Mouse (Mus musculus): Measurements from ENCODE around the gene Gm19668. TPM values are rescaled to one million over a fixed set of nuclear protein-coding genes. Genes with fewer than 3 reads are reported as not detected.
"Not testable (repeated sequence)": the region's sequence is repeated elsewhere in the genome, so short reads cannot be mapped to it uniquely, and the experiment has no call there.

The Gm19668 gene
- polyA plus RNA-seq, 1 experiment from 2014 or later = not detected

DNA sequence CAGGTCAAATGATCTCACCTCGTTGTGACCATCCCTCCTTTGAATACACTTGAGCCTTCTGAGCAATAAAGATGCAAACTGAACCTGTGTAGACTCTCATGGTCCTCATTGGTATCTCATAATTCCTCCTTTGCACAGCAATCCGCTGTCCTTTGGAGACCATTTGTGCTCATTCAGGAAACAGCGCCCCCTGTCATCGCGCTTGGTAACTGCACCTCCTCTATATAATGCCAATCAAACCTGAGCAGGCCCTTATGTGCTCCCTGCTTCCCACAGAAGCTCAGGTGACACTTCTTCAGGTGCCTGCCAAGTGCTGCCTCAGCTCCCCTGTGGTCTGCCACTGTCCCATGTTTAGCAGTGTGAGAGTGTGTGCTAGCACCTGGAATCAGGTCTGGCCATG lies 16.6 kb upstream of the Gm19668 start:
- ATAC-seq (replicated peaks; ENCODE audit: extremely low read depth, insufficient read depth, low FRiP score) = no peak

DNA sequence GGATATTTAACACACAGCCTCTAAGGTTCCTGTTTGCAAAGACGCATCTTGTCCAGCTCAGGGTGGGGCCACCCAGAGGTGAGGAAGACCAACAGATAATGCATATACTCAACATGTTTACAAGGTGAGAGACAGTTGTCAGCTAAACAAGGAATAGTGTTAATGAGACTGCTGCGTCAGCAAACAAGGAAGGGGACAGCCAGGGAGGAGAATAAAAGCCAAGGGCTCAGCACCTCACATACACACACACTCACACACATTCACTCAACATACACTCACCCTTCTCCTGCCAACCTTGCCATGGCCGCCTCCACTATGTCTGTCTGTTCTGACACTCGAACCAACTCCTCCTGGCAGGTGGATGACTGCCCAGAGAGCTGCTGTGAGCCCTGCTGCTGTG lies 15.4 kb upstream of the Gm19668 start, which contains the start of gene Gm2696:
Gene Gm2696, plus strand, starts transcription at position 301 of the 400 bp plus-strand sequence.
- Histone ChIP-seq H3K27me3 (ENCODE audit: control insufficient read depth, insufficient read depth, low read length) (no peaks in the 10 kb centered on the region), H3K9ac (ENCODE audit: low read length) (no peak within 1 kb of the TSS), H3K9me3 (replicated peaks; ENCODE audit: control insufficient read depth, low read length) (peaks cover 5% of the 10 kb centered on the region), H3K4me2 (ENCODE audit: low read depth, low read length) (no peak within 1 kb of the TSS), H3K36me3 (ENCODE audit: control insufficient read depth, insufficient read depth) (no peaks in the 10 kb centered on the region), H3K27ac (ENCODE audit: low read length) (no peak within 1 kb of the TSS), H3K4me3 (ENCODE audit: low read length) (no peak within 1 kb of the TSS), H3K4me1 (ENCODE audit: control insufficient read depth, insufficient read depth, low read length) (no peaks in the 10 kb centered on the region)
- 44% methylated on average over 4 of the region's 4 CpGs for WGBS
- no peak for ATAC-seq (replicated peaks; ENCODE audit: extremely low read depth, insufficient read depth, low FRiP score)

More for the DNA sequence above, 16.6 kb upstream of the Gm19668 start:
- no peak overlapping the region for H3K4me2 ChIP-seq (ENCODE audit: low read depth, low read length)
- no peaks in the 10 kb centered on the region; the same call in 1 of the 2 replicates for H3K9me3 ChIP-seq (replicated peaks; ENCODE audit: control insufficient read depth, low read length)
- WGBS = 25% methylated on average over 5 of the region's 5 CpGs
- H3K4me1 ChIP-seq (ENCODE audit: control insufficient read depth, insufficient read depth, low read length) = no peaks in the 10 kb centered on the region
- no peak overlapping the region for H3K4me3 ChIP-seq (ENCODE audit: low read length)
- H3K36me3 ChIP-seq (ENCODE audit: control insufficient read depth, insufficient read depth) = no peaks in the 10 kb centered on the region
- no peak overlapping the region for H3K9ac ChIP-seq (ENCODE audit: low read length)
- no peaks in the 10 kb centered on the region for H3K27me3 ChIP-seq (ENCODE audit: control insufficient read depth, insufficient read depth, low read length)
- H3K27ac ChIP-seq (ENCODE audit: low read length) = no peak overlapping the region

DNA sequence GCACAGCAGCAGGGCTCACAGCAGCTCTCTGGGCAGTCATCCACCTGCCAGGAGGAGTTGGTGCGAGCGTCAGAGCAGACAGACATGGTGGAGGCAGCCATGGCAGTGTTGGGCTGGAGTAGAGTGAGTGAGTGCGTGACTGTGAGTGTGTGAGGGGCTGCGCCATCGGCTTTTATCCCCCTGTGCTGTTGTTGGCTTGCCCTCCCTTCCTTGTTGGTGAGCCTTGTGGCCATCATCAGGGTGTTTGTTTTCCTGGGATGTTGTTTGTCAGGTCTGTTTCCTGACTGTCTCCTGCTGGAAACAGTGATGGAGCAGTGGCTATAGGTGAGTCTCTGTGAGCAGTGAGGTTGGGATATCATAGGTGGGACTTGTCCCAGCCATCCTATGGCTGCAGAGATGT lies 12.8 kb upstream of the Gm19668 start, which contains the start of gene Gm9507:
Gene Gm9507, minus strand, starts transcription at position 101 of the 400 bp plus-strand sequence.
- Histone ChIP-seq H3K9me3 (replicated peaks; ENCODE audit: control insufficient read depth, low read length) (peaks cover 8% of the 10 kb centered on the region), H3K4me2 (ENCODE audit: low read depth, low read length) (no peak within 1 kb of the TSS), H3K36me3 (ENCODE audit: control insufficient read depth, insufficient read depth) (no peaks in the 10 kb centered on the region), H3K27ac (ENCODE audit: low read length) (no peak within 1 kb of the TSS), H3K9ac (ENCODE audit: low read length) (no peak within 1 kb of the TSS), H3K27me3 (ENCODE audit: control insufficient read depth, insufficient read depth, low read length) (no peaks in the 10 kb centered on the region), H3K4me3 (ENCODE audit: low read length) (no peak within 1 kb of the TSS), H3K4me1 (ENCODE audit: control insufficient read depth, insufficient read depth, low read length) (no peaks in the 10 kb centered on the region)
- ATAC-seq (replicated peaks; ENCODE audit: extremely low read depth, insufficient read depth, low FRiP score) = no peak
- 76% methylated on average over 5 of the region's 5 CpGs for WGBS

DNA sequence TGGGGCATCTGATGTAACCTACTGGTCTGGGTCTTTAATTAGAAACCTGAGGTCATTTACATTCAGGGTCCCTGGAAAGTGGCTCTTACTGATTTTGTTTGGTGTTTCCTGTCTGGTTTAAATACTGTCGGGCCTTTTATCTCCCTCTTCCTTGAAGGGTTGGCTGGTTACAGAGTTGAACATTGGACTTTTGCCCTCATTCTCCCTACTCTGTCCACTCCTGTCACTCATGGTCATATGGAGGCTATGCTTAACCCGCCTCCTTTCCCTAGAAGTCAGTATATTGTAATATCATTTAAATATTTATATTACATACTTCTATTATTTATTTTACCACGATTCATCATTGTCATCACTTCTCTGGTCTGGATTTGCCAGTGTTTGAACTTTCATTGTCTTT lies 5.2 kb upstream of the Gm19668 start:
- no peak overlapping the region for H3K27ac ChIP-seq (ENCODE audit: low read length)
- H3K4me1 ChIP-seq (ENCODE audit: control insufficient read depth, insufficient read depth, low read length) = no peaks in the 10 kb centered on the region
- no peak for ATAC-seq (replicated peaks; ENCODE audit: extremely low read depth, insufficient read depth, low FRiP score)
- H3K9ac ChIP-seq (ENCODE audit: low read length) = no peak overlapping the region
- no peaks in the 10 kb centered on the region for H3K27me3 ChIP-seq (ENCODE audit: control insufficient read depth, insufficient read depth, low read length)
- no peak overlapping the region for H3K4me2 ChIP-seq (ENCODE audit: low read depth, low read length)
- H3K9me3 ChIP-seq (replicated peaks; ENCODE audit: control insufficient read depth, low read length) = 0 out of 2 replicates have a peak, but pooled peaks cover 2% of the 10 kb centered on the region
- 59% methylated on average over 3 of the region's 3 CpGs for whole genome bisulfite sequencing
- no peaks in the 10 kb centered on the region for H3K36me3 ChIP-seq (ENCODE audit: control insufficient read depth, insufficient read depth)
- no peak overlapping the region for H3K4me3 ChIP-seq (ENCODE audit: low read length)

DNA sequence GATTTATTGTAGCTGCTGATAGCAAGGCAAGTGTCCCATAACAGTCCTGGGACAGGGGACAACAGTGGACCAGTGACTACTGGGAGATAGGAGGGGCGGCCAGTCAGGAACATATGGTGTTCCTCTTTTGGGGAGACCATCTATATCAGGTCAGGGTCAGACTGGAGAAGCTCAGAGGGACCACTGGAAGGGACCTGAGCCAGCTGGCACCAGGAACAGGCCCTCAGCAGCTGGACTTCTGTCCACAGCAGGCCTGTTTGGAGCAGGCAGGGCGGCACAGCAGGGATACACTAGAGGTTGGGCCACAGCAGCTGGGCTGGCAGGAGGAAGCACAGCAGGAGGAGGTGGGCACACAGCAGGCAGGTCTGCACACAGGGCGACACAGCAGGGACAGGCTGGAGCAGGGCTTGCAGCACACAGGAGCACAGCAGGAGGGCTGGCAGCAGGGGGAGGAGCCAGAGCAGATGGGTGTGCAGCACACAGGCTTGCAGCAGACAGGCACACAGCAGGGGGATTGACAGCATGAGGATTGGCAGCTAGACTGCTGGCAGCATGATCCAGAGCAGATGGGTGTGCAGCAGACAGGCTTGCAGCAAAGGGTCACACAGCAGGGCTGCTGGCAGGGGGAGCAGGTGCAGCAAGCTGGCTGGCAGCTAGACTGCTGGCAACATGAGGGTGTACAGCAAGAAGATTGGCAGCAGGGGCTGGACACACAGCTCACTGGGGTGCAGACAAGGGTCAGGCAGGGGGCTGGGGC lies 591 bp downstream of the Gm19668 start:
- ATAC-seq (replicated peaks; ENCODE audit: extremely low read depth, insufficient read depth, low FRiP score); H3K4me2 ChIP-seq (ENCODE audit: low read depth, low read length); H3K27me3 ChIP-seq (ENCODE audit: control insufficient read depth, insufficient read depth, low read length); H3K9ac ChIP-seq (ENCODE audit: low read length); H3K9me3 ChIP-seq (replicated peaks; ENCODE audit: control insufficient read depth, low read length); H3K4me1 ChIP-seq (ENCODE audit: control insufficient read depth, insufficient read depth, low read length); H3K36me3 ChIP-seq (ENCODE audit: control insufficient read depth, insufficient read depth); H3K4me3 ChIP-seq (ENCODE audit: low read length): not testable (repeated sequence)
- H3K27ac ChIP-seq (ENCODE audit: low read length) = peak overlapping the region; percentile 17
- WGBS = 30% methylated on average over 3 of the region's 3 CpGs

DNA sequence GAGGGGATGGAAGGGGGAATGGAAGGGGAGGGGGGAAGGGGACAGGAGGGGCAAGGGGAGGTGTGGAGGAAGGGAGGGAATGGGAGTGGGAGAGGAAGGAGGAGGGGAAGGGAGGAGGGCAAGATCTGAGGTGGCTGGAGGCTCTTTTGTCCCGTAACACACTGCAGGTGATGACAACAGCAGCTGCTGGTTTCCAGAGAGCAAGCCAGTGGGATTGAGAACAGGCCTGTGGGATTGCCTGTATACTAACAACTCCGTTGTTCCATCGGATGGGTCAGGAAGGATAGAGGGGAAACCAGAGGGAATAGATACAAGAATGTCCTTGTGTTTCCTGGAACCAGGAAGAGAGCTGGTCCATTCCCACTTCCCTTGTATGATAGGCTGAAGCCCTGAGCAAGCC lies 1.3 kb downstream of the Gm19668 start:
- Histone ChIP-seq H3K36me3 (ENCODE audit: control insufficient read depth, insufficient read depth) (no peaks in the 10 kb centered on the region), H3K4me2 (ENCODE audit: low read depth, low read length) (no peak overlapping the region), H3K9me3 (replicated peaks; ENCODE audit: control insufficient read depth, low read length) (no peaks in the 10 kb centered on the region), H3K27me3 (ENCODE audit: control insufficient read depth, insufficient read depth, low read length) (no peaks in the 10 kb centered on the region), H3K27ac (ENCODE audit: low read length) (peak overlapping the region; percentile 17), H3K4me1 (ENCODE audit: control insufficient read depth, insufficient read depth, low read length) (peaks cover 6% of the 10 kb centered on the region), H3K4me3 (ENCODE audit: low read length) (no peak overlapping the region), H3K9ac (ENCODE audit: low read length) (no peak overlapping the region)
- WGBS = 6% methylated on average over 3 of the region's 3 CpGs
- ATAC-seq (replicated peaks; ENCODE audit: extremely low read depth, insufficient read depth, low FRiP score) = peak; percentile 56; the same call in 1 of the 2 replicates

DNA sequence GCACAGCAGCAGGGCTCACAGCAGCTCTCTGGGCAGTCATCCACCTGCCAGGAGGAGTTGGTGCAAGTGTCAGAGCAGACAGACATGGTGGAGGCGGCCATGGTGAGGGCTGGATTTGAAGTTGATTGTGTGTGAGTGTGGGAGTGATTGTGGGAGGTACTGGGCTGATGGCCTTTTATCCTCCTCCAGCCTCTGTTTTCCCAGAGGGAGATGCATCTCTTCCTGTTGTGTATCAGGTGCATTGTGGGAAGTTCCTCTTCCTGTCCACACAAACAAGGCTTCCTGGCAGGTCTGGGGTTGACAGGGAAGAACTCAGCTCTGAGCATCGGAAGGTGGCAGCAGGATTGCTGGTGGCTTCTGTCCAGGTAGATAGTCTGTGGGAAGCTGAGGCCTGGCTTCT lies 4.0 kb downstream of the Gm19668 start, which contains the start of gene Gm9639:
Gene Gm9639, minus strand, starts transcription at position 101 of the 400 bp plus-strand sequence.
- Histone ChIP-seq H3K9ac (ENCODE audit: low read length) (no peak within 1 kb of the TSS), H3K4me1 (ENCODE audit: control insufficient read depth, insufficient read depth, low read length) (peaks cover 6% of the 10 kb centered on the region), H3K27me3 (ENCODE audit: control insufficient read depth, insufficient read depth, low read length) (no peaks in the 10 kb centered on the region), H3K4me2 (ENCODE audit: low read depth, low read length) (no peak within 1 kb of the TSS), H3K9me3 (replicated peaks; ENCODE audit: control insufficient read depth, low read length) (no peaks in the 10 kb centered on the region), H3K4me3 (ENCODE audit: low read length) (no peak within 1 kb of the TSS), H3K36me3 (ENCODE audit: control insufficient read depth, insufficient read depth) (no peaks in the 10 kb centered on the region), H3K27ac (ENCODE audit: low read length) (no peak within 1 kb of the TSS)
- WGBS = 51% methylated on average over 2 of the region's 2 CpGs
- no peak for ATAC-seq (replicated peaks; ENCODE audit: extremely low read depth, insufficient read depth, low FRiP score)

DNA sequence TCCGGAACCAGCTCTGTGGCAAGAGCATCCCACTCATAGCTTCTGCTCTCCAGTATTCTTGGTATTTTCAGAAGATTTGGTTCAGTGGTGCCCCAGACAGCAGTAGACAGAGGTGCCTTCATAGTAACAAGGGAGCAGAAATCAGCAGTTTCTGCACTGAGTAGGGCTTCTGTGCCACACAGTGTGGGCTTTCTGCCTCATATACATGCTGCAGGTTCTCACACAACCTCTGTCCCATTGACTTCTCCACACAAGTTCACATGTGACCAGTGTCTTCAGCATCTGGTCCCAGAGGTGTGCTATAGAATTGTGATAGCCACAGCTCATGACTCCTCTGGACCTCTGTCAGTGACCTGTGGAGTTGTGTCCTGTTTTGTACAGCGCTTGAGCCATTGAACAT lies 10.3 kb downstream of the Gm19668 start:
- Histone ChIP-seq H3K9me3 (replicated peaks; ENCODE audit: control insufficient read depth, low read length) (no peaks in the 10 kb centered on the region), H3K27me3 (ENCODE audit: control insufficient read depth, insufficient read depth, low read length) (no peaks in the 10 kb centered on the region), H3K4me3 (ENCODE audit: low read length) (no peak overlapping the region), H3K4me1 (ENCODE audit: control insufficient read depth, insufficient read depth, low read length) (no peaks in the 10 kb centered on the region), H3K27ac (ENCODE audit: low read length) (no peak overlapping the region), H3K9ac (ENCODE audit: low read length) (no peak overlapping the region), H3K36me3 (ENCODE audit: control insufficient read depth, insufficient read depth) (no peaks in the 10 kb centered on the region), H3K4me2 (ENCODE audit: low read depth, low read length) (no peak overlapping the region)
- no peak for ATAC-seq (replicated peaks; ENCODE audit: extremely low read depth, insufficient read depth, low FRiP score)
- WGBS = 81% methylated on average over 2 of the region's 2 CpGs

DNA sequence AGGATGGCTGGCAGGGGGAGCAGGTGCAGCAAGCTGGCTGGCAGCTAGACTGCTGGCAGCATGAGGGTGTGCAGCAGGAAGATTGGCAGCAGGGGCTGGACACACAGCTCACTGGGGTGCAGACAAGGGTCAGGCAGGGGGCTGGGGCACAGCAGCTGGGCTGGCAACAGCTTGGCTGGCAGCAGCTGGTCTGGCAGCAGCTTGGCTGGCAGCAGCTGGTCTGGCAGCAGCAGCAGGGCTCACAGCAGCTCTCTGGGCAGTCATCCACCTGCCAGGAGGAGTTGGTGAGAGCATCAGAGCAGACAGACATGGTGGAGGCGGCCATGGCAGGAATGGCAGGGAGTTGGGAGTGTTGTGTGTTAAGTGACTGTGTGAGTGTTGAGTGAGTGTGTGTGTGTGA lies 11.1 kb downstream of the Gm19668 start, which contains the start of gene Gm7137:
Gene Gm7137, minus strand, starts transcription at position 325 of the 400 bp plus-strand sequence.
- H3K27me3 ChIP-seq (ENCODE audit: control insufficient read depth, insufficient read depth, low read length); H3K9me3 ChIP-seq (replicated peaks; ENCODE audit: control insufficient read depth, low read length); H3K27ac ChIP-seq (ENCODE audit: low read length); ATAC-seq (replicated peaks; ENCODE audit: extremely low read depth, insufficient read depth, low FRiP score); H3K4me2 ChIP-seq (ENCODE audit: low read depth, low read length); H3K4me3 ChIP-seq (ENCODE audit: low read length); H3K36me3 ChIP-seq (ENCODE audit: control insufficient read depth, insufficient read depth); H3K9ac ChIP-seq (ENCODE audit: low read length); H3K4me1 ChIP-seq (ENCODE audit: control insufficient read depth, insufficient read depth, low read length): not testable (repeated sequence)
- WGBS = no CpG with 5 or more reads among the region's 1 CpGs
